Mouse (Mus musculus) natural killer cell, adult 2 months (primary cell): ENCODE results near the gene Gmeb2.
A peak's percentile ranks its signal among the peaks of the same experiment; 100 is the strongest.

Experiments used
- DNase-seq, 2 experiments: peaks; one replicate each; pipeline ENCODE4 v3.0.0; 2022; ENCODE audit warnings: low spot score in 2 of 2

Gmeb2 gene

GRCm38 (mm10) chr2:181287958-181288350 lies at the start of gene Gmeb2:
Gmeb2 (minus strand) TSS chr2:181288035.
- peak; percentile 92 to 94 for DNase-seq

DNA sequence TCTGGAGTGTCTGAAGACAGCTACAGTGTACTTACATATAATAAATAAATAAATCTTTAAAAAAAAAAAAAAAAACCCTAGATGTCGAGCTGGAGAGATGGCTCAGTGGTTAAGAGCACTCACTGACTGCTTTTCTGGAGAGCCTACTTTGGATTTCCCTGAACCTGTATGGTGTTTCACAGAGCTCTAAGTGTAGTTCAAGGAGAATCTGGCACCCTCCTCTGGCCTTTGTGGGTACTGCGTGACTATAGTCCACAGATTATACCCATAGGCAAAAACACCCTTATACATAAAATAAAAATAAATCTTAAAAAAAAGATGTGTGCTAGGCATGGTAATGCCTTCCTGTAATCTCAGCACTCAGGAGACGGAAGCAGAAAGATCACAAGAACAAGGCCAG lies 46.2 kb upstream of the Gmeb2 start:
- peak; percentile 58 to 73 for DNase-seq

- DNase-seq = no peak
Observed at GRCm38 (mm10) chr2:181332542-181332941, 44.7 kb upstream of the Gmeb2 start.

GRCm38 (mm10) chr2:181326098-181326497 lies 38.3 kb upstream of the Gmeb2 start:
- no peak for DNase-seq

DNA sequence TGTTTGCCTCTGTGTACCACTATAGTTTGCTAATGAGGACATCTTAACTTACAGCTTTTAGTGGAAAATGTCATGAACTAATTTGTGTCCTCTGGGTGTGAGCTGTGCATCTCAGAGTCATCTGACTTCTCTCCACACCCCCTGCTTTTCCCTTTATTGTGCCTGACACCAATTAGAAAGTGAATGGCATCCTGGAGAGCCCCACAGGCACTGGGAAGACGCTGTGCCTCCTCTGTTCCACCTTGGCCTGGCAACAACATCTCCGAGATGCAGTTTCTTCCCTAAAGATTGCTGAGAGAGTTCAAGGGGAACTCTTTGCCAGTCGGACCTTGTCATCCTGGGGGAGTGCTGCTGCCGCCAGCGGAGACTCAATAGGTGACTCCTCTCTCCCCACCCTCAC lies 34.3 kb upstream of the Gmeb2 start:
- DNase-seq = no peak

GRCm38 (mm10) chr2:181320103-181320499 lies 32.3 kb upstream of the Gmeb2 start:
- DNase-seq = no peak

DNA sequence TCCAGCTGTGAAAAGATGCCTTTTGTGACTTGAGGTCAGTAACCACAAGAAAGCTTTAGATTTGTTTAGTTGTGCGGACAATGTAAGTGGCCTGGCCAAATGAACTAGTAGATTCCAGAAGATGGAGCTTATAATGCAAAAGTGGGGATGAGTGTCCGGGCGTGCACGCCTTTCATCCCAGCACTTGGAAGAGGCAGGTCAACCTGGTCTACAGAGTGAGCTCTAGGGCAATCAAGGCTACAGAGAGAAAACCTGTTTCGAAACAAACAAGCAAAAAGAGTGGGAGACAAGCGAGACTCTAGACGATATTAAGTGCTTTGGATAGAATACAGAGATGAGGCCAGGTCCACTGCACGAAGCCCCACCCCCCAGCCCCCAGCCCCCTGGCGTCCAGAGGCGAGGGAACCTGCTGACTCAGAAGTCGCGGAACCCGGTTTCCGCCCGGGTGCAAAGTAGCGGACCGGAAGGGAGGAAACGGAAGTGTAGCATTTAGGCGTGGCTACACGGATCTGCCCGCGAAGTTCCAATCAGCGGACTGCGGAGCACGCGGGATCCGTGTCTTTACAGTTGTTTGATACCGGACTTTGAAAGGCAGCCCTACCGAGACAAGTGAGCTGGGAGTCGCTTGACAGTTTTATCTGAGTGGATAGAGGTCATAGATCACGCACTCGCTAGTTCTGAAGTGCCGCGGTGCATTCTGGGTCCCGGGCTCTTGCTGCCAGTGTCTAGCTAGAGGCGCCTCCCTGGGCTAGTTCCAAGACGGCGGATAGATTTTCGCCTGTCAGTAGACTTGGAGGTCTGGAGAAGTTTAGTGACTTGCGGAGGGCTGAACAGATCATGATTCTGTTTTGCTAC lies 31.6 kb upstream of the Gmeb2 start, which contains the start of gene Rtel1:
Gene Rtel1 (plus strand): TSS at position 492 of the 855 bp plus-strand sequence.
- DNase-seq = peak; percentile 71 to 78

DNA sequence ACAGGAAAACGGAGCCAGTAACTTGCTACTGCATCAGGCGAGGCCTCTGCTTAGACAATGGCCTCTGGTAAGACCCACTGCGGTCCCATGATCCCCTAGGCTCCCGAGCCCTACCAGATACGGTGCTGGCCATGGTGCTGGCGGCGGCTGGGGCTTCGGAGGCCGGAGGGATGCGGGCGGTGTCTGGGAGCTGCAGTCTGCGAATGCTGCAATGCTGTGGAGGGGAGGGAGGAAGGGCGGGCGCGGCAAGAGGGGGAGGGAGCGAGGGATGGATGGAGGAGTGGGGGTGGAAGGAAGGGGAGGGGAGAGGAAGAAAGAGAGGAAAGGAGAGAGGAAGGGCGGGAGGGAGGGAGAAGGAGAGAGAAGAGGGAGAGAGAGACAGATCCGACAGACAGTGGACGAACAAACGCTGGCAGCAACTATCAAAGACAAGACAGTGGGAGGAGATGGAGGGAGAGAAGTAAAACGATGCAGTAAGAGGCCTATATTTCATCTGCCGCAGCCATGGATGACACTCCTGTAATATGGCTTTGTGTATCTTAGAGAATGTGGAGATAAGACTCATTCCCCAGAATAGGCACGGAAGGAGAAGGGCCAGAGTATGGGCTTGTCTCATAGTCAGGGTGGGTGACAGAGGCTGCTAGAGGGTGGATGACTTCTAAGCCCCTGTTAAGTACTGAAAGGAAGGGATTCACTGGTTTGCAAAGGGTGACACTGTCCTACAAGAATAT lies 26.4 kb upstream of the Gmeb2 start, which contains the start of gene Stmn3:
Gene Stmn3 (minus strand): TSS at position 421 of the 731 bp plus-strand sequence.
- DNase-seq = no peak

DNA sequence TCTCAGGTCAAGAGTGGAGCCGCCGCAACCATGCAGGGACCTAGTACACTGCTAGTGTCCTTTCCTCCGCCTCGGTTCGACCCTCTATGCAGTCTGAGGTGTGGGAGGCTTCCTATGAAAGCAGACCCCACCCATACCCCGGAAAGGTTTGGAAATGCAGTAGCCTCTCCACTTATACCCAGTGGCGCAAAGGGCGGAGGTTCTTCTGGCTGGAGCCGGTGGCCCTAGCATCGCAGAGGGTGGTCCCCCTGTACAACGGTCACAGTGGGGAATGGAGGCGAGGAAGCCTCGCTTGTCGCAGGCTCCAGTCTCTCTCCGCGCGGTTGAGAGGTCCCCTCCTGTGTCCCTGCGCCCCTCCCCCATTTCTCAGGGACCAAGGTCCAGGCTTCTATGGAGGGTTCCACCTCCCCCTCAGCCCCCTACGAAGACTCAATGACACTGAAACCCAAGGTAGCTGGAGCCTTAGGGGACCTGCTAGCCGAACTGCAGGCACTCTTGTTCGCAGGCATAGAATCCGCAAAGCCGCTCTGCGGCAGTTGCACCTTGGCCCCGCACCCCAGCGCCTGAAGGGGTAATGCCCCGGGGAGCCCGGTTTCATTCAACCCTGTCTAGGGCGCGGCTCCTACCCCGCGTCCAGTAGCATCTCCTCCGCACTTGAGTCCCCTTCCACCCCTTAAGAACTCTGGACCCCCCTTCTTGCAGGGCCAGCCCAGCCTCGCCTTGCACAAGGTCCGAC lies 25.7 kb upstream of the Gmeb2 start:
- no peak for DNase-seq

GRCm38 (mm10) chr2:181313006-181313343 lies 25.1 kb upstream of the Gmeb2 start:
- no peak for DNase-seq

- no peak for DNase-seq
Observed at GRCm38 (mm10) chr2:181312435-181312834, 24.6 kb upstream of the Gmeb2 start.

- DNase-seq = peak in 1 of 2 experiments; percentile 48
Observed at GRCm38 (mm10) chr2:181307144-181307804, 19.4 kb upstream of the Gmeb2 start.

DNA sequence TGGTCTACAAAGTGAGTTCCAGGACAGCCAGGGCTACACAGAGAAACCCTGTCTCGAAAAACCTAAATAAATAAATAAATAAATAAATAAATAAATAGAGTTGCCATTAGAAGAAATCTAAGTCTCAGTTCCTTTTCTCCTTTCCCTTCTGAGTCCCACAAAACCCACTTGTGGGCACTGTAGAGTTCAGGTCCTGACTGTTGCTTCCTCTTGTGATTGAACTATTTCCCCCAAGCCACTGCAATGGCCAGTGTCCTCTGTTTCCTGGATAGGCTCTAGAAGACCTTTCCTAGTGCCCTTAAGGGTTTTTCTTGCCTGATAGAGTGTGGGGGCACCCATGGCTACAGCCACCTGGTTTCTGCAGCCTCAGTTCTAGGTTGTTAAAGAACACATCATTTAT lies 17.1 kb upstream of the Gmeb2 start:
- no peak for DNase-seq

DNA sequence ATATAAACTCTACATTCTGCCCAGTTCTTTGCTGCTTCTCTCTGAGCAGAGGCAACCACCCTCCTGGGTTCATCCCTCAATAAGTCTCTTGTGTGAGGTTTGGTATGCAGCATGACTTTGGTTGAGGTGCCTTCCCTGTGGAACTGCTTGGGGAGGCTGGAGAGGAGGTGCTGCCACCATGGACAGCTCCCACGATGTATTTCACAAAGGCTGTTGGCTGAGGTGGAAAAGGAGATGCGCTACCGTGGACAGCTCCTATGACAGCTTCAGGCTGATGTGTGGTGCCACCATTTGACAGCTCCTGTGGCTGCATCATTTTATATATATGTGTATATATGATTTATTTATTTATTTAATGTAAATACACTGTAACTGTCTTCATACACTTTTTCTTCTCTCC lies 14.2 kb upstream of the Gmeb2 start:
- no peak for DNase-seq

DNA sequence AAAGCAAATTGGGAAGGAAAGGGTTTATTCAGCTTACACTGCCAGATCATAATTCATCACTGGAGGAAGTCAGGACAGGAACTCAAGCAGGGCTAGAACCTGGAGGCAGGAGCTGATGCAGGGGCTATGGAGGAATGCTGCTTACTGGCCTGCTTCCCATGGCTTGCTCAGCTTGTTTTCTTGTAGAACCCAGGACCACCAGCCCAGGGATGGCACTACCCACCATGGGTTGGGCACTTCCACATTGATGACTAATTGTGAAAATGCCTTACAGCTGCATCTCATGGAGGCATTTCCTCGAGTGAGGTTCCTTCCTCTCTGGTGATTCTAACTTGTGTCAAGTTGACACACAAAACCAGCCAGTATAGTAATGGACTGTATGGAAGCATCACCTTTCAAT lies 3.1 kb upstream of the Gmeb2 start:
- DNase-seq = no peak

DNA sequence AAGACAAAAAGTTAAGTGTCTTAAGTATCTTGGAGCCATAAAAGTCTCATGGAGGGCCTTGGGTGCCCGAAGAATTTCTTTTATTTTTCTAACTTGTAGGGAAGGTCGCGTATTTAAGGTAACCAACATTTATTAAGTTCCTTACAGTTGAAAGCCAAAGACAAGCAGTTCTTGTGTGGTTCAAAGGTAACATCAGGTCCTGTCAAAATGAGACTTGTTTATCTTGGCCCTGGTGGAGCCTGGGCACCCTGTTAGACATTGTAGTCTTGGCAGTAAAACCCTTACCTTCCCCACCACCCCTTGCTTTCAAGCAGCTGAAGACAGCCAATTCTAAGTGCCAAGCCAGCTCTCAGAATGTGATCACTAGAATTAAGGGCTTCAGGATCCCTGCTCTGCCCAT lies 856 bp upstream of the Gmeb2 start:
- no peak for DNase-seq

DNA sequence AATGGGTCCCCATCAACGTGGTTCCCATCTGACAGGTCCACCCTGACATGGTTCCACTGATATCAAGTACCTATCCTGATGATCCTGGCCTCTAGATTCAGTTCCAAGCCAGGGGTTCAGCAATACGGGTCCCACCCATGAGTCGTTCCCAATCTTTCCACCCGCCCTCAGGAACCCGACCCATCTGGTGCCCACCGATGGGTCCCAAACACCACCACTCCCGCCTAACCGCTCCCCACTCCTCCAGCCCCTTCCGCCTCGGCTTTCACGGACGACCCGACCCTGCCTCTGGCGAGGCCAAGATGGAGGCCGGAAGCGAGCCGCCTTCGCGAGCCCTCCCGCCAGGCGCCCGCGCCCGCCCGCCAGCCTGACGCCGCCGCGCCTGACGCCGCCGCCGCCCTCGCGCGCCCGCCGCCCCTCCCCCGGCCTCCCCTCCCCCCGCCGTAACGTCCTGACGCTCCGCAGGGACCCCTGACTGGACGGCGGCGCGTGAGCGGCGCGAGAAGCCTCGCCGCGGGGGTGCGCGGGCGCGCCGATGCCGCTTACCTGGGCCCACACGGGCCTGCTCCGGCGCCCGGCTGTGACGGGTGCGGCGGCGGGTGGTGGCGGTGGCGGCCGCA lies 387 bp downstream of the Gmeb2 start:
- peak; percentile 69 to 78 for DNase-seq

DNA sequence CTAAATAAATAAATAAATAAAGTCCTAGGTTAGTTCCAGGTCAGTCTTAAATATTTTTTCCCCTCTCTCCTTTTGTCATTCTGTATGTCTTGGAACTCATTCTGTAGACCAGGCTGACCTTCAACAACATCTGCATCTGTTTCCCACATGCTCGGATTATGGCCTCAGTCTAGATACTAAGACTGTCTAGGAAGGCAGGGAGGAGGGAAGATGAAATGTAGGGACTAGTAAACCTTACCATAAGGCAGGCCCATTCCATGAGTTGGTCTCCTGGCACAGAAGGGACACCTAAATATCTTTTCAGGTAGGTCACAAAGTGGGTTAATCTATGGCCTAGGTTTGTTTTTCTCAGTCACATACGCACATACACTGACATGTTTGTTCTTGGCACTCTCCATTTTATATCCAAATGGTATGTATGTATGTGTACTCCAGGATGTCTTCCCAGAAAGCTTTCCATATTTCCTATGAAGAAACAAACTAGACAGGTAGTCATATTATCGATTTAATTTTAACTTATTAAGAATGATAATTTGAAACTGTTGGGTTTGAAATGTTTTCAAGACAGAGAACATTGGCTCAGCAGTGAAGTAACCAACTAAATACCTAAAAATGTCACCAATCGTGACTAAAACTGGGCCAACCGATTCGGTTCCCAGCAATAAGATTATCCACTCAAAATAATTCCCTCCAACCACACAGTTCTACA lies 1.1 kb downstream of the Gmeb2 start:
- no peak for DNase-seq

DNA sequence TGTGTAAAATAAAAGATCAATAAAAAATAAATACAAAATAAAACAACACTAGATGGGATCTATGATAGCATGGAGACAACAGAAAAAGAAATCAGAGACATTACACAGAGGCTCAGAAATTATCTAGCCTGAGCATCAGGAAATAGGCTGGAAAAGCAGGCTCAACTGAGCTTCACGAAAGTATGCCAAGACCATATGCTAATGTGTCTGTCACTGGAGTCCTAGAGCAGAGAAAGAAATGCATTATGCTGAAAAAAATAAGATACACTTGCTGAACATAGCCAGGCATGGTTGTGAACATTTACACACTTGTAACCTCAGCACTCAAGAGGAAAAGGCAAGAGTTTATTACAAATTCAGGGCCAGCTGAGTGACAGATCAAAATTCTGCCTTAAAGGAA lies 7.9 kb downstream of the Gmeb2 start:
- DNase-seq = no peak

GRCm38 (mm10) chr2:181277866-181278265 lies 10.0 kb downstream of the Gmeb2 start:
- no peak for DNase-seq

- DNase-seq = no peak
Observed at GRCm38 (mm10) chr2:181276766-181277165, 11.1 kb downstream of the Gmeb2 start.
